Mouse (Mus musculus) layer of hippocampus, adult 9-11 months (tissue): ENCODE results near the gene Syt9.
"Not testable (repeated sequence)": the region's sequence is repeated elsewhere in the genome, so short reads cannot be mapped to it uniquely, and the experiment has no call there.

ENCODE experiments used
- DNase-seq: peaks from one replicate; pipeline ENCODE4 v3.0.0; 2022

Gene Syt9

DNA sequence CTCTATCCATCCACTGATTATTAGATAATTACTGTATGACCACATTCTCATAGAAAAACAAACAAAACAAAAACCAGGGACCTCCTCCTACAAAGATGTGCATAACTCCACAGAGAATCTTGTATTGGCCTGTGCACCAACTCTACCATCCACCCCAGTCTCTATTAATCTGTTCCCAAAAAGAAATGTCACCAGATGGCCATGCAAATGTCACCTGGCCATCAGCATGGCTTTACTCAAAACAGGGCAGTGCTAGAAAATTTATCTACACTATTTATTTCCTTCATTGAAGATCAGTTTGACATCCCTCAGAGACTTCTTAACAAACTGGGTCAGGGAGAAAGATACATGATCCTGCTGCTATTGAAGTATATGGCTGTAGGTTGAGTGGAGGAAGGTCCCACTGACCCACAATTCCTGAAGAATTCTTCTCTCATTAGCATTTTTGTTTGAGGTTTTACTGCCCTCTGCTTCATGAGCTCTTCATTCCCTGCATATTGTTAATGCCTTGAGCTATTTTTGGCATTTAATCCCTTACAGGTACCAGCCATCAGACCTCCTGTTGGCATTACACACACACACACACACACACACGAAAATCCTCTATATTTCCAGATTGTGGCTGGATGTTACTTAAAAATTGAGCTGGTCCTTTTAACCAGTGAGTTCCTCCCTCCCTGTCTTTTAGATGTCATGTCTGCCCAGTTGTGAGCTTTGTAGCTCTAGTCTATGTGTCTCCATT is 91.3 kb downstream of the Syt9 start:
- no peak for DNase-seq

GRCm38 (mm10) chr7:107462962-107463361 is 92.4 kb downstream of the Syt9 start:
- DNase-seq = no peak

DNA sequence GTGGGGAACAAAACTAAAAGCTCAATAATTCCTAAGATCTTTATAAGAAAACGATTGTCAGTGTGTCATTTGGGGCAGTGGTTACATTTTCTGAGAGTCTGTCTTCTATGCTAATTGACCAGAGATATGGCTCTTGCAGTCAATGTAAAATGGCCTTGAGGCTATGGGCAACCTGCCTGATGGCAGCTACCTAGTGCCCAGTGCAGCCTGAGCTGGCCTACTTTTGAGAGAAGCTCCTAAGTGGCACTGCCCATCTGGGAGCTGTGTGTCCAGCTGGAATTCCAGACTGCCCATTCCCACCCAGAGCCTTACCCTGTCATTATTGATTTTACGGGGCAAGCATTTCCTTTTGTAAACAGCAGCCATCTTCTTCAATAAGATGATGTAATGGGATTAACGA is 94.6 kb downstream of the Syt9 start:
- DNase-seq = no peak

DNA sequence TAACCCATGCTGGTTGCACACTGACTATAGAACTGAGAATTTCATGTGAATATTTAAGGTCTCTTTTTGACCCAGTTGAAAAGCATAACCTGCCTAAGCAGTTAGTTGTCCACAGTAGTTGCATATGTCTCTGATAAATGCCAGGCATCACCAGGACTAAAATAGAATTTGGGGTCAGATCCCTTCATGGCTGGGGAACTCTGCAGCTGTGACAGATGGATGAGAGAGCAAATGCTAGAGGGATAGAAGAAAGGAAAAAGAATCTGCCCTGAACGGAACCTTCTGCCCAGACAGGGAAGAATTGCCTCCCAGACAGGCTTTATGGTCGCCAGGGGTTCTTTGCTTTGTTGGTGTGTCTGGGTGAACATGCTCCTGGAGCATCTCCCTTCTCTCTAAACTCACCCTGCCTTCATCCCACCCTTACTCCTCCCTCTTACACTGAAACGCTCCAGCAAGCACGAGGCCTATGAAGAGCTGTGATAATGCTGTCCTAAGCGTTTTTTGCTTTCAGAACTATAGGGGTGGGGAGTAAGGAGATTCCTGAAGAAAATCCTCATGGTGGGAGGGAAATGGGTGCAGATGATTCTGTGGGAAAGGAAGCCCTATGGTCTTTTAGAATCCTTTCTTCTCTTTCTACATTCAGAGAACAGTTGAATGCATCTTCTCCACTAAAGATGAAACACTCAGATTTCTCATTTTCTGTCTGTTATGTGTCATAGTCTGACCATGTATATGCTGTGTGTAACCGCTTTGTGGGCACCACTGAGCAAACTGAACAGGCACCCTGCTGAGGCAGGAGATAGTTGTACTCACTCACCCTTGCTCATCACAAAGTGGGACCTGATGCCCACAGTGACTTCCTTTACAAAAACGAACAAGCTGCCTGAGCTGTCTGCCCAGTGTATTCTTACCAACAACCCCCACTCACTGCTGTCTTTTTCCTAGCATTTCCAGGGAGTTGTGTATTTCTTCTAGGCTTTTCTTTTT is 108.7 kb downstream of the Syt9 start:
- DNase-seq = no peak

GRCm38 (mm10) chr7:107485709-107486108 is 115.2 kb downstream of the Syt9 start:
- DNase-seq = not testable (repeated sequence)

DNA sequence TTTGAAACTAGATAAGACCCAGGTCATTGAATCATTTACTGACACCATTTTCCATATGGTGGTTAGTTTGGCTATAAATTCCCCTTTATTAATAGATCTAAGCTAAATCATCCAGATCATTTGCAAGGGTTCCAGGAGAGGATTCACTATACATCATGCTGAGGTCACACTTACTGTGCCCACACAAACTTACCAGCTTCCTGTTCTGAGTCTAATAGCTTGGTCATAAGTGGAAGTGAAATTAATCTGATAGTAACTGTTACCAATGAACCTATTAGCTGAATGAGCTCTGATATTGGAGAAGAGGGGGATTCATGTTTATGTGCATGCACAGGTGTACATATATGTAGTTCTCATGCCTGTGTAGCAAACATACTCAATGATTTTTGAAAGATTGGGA is 124.9 kb downstream of the Syt9 start:
- DNase-seq = no peak

DNA sequence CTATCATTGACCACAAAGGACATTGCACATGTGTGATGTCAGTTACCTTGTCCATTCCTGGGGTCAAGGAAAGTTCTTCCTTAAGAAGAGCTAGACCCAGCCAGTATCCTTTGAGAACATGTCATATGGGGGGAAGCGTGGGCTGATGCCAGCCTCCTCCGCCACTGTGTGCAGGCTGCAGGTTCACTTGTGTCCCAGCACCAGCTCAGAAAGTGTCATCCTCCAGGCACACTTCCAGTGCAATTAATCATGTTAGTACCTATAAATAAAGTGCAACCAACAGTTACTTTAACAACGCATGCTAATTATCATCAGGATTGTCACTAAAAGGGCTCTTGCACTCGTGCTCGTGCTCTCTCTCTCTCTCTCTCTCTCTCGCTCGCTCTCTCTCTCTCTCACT is 126.4 kb downstream of the Syt9 start:
- DNase-seq = peak; percentile 40

DNA sequence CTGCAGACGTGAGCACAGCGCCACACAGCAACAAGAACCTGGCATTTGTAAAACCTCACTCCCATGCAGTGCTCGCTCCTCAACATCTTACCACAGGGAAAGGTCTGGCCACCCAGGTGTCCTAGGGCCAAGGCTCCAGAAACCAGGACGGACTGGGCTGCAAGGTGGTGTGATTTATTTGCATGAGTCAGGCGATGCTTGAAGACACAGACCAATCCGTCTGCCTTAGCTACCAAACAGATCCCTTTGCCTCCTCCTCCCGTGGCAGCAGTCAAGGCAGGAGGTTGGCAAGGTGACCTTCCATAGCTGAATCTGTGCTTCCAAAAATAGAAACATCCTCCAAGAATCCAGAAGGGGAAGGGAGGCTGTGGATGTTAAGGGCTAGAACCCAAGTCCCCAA is 130.1 kb downstream of the Syt9 start:
- no peak for DNase-seq

GRCm38 (mm10) chr7:107504761-107505712 is 134.5 kb downstream of the Syt9 start:
- DNase-seq = peak; percentile 43

DNA sequence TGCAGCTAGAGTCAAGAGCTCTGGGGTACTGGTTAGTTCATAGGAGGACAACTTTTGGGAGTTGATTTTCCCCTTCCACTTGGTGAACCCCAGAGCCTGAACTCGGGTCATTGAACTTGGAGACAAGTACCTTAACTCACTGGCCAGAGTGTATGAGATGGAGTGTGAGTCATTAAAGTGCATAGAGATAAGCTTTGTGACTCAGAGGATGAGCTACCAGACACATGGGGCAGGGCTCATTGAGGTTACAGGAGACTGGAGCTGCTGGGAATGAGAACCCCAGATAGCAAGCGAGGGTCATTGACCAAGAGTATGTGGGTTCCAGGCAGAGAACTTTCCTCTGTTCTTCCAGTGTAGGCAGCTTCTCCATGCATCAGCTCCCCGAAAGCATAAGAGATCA is 137.4 kb downstream of the Syt9 start:
- no peak for DNase-seq

DNA sequence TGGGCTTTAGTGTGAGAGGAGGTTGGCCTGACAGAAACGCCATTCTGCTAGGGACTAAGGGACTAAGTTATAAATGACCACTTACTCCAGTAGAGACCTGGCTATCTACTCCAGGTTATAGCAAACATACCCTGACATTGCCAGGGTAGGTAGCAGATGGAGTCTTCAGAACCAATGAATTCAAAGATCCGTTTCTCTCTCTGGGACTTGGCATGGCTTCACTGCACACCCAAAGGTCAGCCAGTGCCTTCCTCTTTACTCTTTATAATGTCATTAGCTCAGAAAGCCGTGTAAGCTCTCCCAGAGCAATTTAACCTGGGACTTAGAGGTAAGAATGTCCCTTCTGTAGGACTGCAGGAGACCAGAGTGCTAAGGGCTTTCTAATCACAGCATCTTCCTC is 139.2 kb downstream of the Syt9 start:
- DNase-seq = no peak

DNA sequence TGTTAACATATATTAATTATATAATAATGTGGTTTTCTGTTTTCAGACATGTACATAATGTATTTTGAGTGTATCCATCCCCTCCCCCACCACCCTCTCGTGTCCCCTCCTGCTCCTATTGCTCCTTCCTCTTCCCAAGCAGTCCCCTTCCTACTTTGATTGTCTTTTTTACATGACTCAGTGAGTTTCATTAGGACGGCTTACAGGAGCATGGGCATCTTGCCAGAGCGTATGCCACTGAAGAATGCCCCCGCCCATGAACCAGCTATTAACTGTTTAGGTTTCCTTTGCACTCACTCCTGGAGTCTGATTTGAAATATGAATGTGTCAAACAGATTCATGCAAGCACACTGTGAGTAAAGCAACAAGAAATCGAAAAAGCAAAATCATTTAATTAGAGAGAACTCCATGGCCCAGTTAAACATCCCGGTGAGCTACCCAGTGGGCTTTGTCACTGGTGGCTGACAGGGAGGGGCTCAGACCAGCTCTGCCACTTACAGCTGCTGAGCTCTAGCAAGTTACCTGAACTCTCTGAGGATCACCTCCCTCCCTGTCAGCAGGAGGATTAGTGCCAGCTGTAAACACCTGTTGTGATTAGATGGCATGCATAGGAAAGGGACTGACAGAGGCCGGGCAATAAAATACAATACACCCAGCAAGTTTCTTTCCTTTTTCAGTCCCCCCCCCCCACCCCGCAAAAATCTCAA is 146.3 kb downstream of the Syt9 start:
- no peak for DNase-seq

DNA sequence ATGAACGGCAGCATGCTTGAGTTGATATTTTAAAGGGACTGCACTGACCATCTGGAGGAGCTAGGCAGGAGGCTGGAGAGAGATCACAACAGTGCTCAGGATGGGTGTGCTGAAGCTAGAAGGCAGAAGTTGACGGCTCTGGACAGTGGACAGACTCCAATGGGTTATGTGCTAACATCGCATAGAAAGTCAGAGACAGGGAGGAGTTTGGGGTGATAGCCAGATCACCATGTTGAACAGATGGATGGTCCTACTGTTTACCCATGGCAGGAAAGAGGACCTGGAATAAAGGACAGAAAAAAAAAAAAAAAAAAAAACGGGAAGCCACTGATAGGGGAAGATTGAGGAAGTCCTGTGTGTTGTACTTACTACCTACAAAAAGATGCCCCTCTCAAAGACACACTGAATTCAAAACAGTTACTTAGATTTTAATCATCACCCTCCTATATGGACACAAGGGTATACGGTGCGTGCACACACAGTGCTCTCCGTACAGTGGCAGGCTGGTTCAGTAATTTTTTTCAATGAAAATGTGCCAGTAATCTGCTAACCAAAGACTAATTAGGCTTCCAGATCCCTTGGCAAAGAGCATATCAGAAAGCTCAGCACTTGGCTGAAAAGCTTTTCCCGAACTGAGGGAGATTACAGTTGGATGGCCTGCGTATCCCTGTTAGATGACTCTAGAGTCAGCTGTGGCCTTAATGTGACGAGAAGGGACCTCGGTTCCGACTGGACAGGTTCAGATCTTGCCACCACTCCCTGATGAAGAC is 148.9 kb downstream of the Syt9 start:
- no peak for DNase-seq

DNA sequence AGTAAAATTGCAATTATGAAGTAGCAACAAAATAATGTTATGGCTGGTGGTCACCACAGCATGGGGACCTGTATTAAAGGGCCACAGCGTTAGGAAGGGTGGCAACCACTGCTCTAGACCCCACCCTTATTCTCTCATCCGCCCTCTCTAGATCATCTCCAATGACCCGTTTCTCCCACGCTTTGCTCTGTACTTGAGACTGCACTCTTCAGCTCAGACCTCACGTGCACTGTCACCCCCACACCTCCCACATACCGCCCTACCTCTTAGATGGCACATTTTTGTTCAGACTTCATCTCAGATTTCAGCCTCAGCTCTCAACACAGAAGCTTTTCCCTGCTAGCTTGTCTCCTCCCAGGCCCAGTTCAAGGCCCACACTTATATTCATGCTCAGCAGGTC is 150.9 kb downstream of the Syt9 start:
- no peak for DNase-seq

DNA sequence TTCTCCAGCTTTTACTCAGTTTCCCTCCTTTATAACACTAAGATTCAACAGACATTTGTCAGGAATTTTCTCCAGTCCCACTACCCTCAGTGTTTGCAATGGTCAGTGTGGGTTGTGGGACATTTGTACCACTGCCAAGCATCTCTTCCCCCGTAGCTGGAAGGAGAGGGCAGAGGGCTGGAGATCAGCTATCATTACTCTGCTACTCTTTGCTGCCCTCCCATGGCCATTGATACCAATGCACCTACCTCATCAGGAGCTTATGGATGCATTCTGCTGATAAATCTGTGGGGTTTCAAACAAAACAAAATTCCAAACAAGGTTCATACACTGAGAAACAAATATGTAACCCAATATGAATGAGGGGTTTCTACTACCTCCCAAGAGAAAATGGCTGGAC is 155.8 kb downstream of the Syt9 start:
- peak; percentile 12 for DNase-seq

GRCm38 (mm10) chr7:107528169-107528772 is 157.7 kb downstream of the Syt9 start:
- DNase-seq = no peak

GRCm38 (mm10) chr7:107529364-107529763 is 158.8 kb downstream of the Syt9 start:
- no peak for DNase-seq

GRCm38 (mm10) chr7:107535311-107535710 is 164.8 kb downstream of the Syt9 start:
- DNase-seq = no peak

DNA sequence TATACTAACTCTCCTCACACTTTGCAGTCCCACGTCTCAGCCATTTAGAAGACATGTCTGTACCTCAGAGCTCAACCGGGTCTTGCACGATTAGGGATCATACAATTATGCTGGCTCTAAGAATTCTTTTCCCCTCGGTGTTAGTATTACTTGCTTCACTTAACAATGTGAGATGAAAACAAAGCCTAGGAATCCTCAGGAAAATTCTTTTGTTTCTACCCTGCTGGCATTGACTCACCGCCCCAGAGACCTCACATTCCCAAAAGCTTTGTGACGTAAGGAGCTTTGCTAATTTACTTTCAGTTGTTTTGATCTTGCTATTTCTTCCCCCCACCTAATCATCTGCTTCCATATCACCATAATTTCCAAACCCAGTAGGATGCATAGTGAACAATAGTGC is 166.0 kb downstream of the Syt9 start:
- no peak for DNase-seq

DNA sequence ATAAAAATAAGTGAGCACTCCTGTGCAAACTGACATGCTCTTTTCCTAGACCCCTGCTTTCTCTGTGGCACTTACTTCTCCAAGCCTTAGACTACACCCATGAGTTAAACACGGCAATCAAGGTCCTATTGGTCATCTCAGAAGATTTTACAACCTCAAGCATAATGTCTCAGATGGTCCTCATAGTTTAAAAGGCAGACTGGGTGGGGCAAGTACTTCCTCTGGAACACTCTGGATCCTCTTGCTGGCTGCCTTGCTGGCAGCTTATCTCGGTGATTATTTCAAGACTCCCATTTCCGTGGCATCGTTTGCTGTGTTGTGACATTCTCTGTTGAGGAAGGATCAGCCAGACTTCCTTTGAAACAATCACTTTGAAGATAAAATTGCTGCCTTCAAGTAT is 169.5 kb downstream of the Syt9 start:
- no peak for DNase-seq

DNA sequence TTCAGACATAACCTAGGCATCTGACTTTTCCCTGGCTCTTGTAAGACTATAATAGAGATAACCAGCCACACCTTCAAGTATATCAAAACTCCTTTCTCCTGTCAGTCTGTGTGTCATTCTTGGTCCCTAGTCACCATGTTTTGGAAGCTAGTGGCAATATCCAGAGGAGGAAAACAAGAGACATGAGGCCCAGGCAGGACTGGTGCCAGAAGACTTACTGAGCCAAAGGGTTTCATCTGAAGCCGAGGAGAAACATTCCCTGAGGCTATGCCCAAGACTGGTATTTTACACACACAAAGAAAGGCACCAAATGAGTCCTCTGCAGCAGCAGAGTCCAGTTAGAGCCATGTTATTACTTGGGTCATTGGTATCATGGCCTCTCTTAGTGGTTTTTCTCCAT is 174.5 kb downstream of the Syt9 start:
- no peak for DNase-seq
